Mouse (Mus musculus) midbrain, embryonic 13.5 days (tissue): ENCODE measurements around the gene Atf6b. TPM values are rescaled to one million over a fixed set of nuclear protein-coding genes. Genes with fewer than 3 reads are reported as not detected.

Source experiments
- ATAC-seq: fragments of 200-750 bp; cut with Nextera tagmentation; 2 replicates; pipeline ENCODE4 v1.8.0; 2017; ENCODE audit warnings: mild to moderate bottlenecking, moderate TSS enrichment, moderate library complexity
- H3K27ac ChIP-seq: fragments of 300-500 bp; sonication (generic); 2 replicates; pipeline ENCODE4 v1.5.1; 2015; ENCODE audit warnings: inconsistent platforms, mild to moderate bottlenecking, moderate library complexity
- H3K27me3 ChIP-seq: fragments of 300-500 bp; sonication (generic); 2 replicates; pipeline ENCODE4 v1.6.1; 2015; ENCODE audit warnings: mild to moderate bottlenecking, inconsistent platforms
- H3K36me3 ChIP-seq: fragments of 300-500 bp; sonication (generic); 2 replicates; pipeline ENCODE4 v1.6.1; 2015; ENCODE audit warnings: mild to moderate bottlenecking, inconsistent platforms
- H3K4me1 ChIP-seq: fragments of 300-500 bp; sonication (generic); replicated peaks from 2 replicates; pipeline ENCODE4 v1.6.1; 2015; ENCODE audit warnings: inconsistent platforms
- H3K4me2 ChIP-seq: fragments of 300-500 bp; sonication (generic); replicated peaks from 2 replicates; pipeline ENCODE4 v1.6.1; 2015; ENCODE audit warnings: moderate library complexity, mild to moderate bottlenecking, inconsistent platforms
- H3K4me3 ChIP-seq: fragments of 300-500 bp; sonication (generic); replicated peaks from 2 replicates; pipeline ENCODE4 v1.5.1; 2015; ENCODE audit warnings: mild to moderate bottlenecking, inconsistent platforms
- H3K9ac ChIP-seq: fragments of 300-500 bp; sonication (generic); replicated peaks from 2 replicates; pipeline ENCODE4 v1.6.1; 2015; ENCODE audit warnings: mild to moderate bottlenecking, inconsistent platforms
- H3K9me3 ChIP-seq: fragments of 300-500 bp; sonication (generic); 2 replicates; pipeline ENCODE4 v1.6.1; 2016; ENCODE audit warnings: mild to moderate bottlenecking, inconsistent platforms
- WGBS: fragments of 180-500 bp; shearing (Covaris S2); methylation state at CpG from one replicate; pipeline ENCODE4 v1.1.7; 2015; 5-methylcytosine and 5-hydroxymethylcytosine counted together
- polyA plus RNA-seq: library from polyadenylated mRNA; unstranded; fragments of >200 nt; fragmentation: Nextera tagmentation; extraction: Ambion mirVana; gene quantifications from 2 replicates; pipeline ENCODE4 v1.2.1, GENCODE M21; 2015

Gene Atf6b
- polyA plus RNA-seq: 118 and 122 TPM in 2 replicates

GRCm38 (mm10) chr17:34646906-34647787 lies at the start of gene Atf6b:
TSS of gene Atf6b (plus strand) at chr17:34647146.
- Histone ChIP-seq H3K9ac (peak within 1 kb of the TSS; percentile 98), H3K4me3 (peak within 1 kb of the TSS; percentile 97)
- peak; percentile 96 for ATAC-seq

GRCm38 (mm10) chr17:34597566-34598095 lies 49.3 kb upstream of the Atf6b start, which contains the start of gene Ager:
TSS of gene Ager (plus strand) at chr17:34597862.
- no peaks in the 10 kb centered on the region for H3K27me3 ChIP-seq
- H3K27ac ChIP-seq: peak within 1 kb of the TSS; percentile 2
- peaks cover 61% of the 10 kb centered on the region for H3K4me1 ChIP-seq
- no peaks in the 10 kb centered on the region for H3K9me3 ChIP-seq
- H3K36me3 ChIP-seq: peaks cover 41% of the 10 kb centered on the region
- no peak within 1 kb of the TSS for H3K4me2 ChIP-seq
- 18% methylated on average over 6 of the region's 6 CpGs for WGBS
- peak within 1 kb of the TSS; percentile 52; the same call in 1 of the 2 replicates for H3K9ac ChIP-seq
- no peak for ATAC-seq
- no peak within 1 kb of the TSS for H3K4me3 ChIP-seq

More at GRCm38 (mm10) chr17:34646906-34647787, at the start of gene Atf6b:
- H3K4me1 ChIP-seq: peaks cover 31% of the 10 kb centered on the region
- H3K27ac ChIP-seq: peak within 1 kb of the TSS; percentile 86
- 1% methylated on average over 64 of the region's 66 CpGs for WGBS
- H3K27me3 ChIP-seq: no peaks in the 10 kb centered on the region
- peaks cover 32% of the 10 kb centered on the region for H3K36me3 ChIP-seq
- peak within 1 kb of the TSS; percentile 91 for H3K4me2 ChIP-seq
- H3K9me3 ChIP-seq: no peaks in the 10 kb centered on the region

GRCm38 (mm10) chr17:34599891-34600290 lies 47.1 kb upstream of the Atf6b start:
- Histone ChIP-seq H3K9me3 (no peaks in the 10 kb centered on the region), H3K27ac (no peak overlapping the region), H3K4me1 (peaks cover 47% of the 10 kb centered on the region), H3K4me2 (no peak overlapping the region), H3K36me3 (peaks cover 37% of the 10 kb centered on the region), H3K27me3 (no peaks in the 10 kb centered on the region), H3K4me3 (no peak overlapping the region), H3K9ac (no peak overlapping the region)
- no peak for ATAC-seq
- WGBS: 75% methylated on average over 9 of the region's 9 CpGs

GRCm38 (mm10) chr17:34601796-34602195 lies 45.1 kb upstream of the Atf6b start:
- peaks cover 43% of the 10 kb centered on the region for H3K4me1 ChIP-seq
- no peak overlapping the region for H3K27ac ChIP-seq
- H3K36me3 ChIP-seq: peaks cover 24% of the 10 kb centered on the region
- peak overlapping the region; percentile 78 for H3K4me3 ChIP-seq
- ATAC-seq: no peak
- H3K4me2 ChIP-seq: peak overlapping the region; percentile 90
- H3K27me3 ChIP-seq: no peaks in the 10 kb centered on the region
- peak overlapping the region; percentile 23; the same call in 1 of the 2 replicates for H3K9ac ChIP-seq
- H3K9me3 ChIP-seq: no peaks in the 10 kb centered on the region
- 90% methylated on average over 12 of the region's 12 CpGs for WGBS

- WGBS: under 1% methylated on average over 30 of the region's 30 CpGs
- Histone ChIP-seq H3K27me3 (no peaks in the 10 kb centered on the region), H3K4me1 (peaks cover 47% of the 10 kb centered on the region), H3K4me2 (peak within 1 kb of the TSS; percentile 100), H3K9ac (peak within 1 kb of the TSS; percentile 97), H3K36me3 (peaks cover 28% of the 10 kb centered on the region), H3K27ac (peak within 1 kb of the TSS; percentile 91), H3K9me3 (no peaks in the 10 kb centered on the region), H3K4me3 (peak within 1 kb of the TSS; percentile 93)
- ATAC-seq: peak; percentile 97
Measured at GRCm38 (mm10) chr17:34603375-34604060, 43.4 kb upstream of the Atf6b start, which contains the start of gene Rnf5. TSS of gene Rnf5 (minus strand) at chr17:34603690.

- H3K4me2 ChIP-seq: peak within 1 kb of the TSS; percentile 100
- peak within 1 kb of the TSS; percentile 93 for H3K4me3 ChIP-seq
- H3K9ac ChIP-seq: peak within 1 kb of the TSS; percentile 97
- peaks cover 53% of the 10 kb centered on the region for H3K4me1 ChIP-seq
- H3K36me3 ChIP-seq: peaks cover 28% of the 10 kb centered on the region
- no peaks in the 10 kb centered on the region for H3K9me3 ChIP-seq
- peak within 1 kb of the TSS; percentile 91 for H3K27ac ChIP-seq
- H3K27me3 ChIP-seq: no peaks in the 10 kb centered on the region
- WGBS: under 1% methylated on average over 35 of the region's 35 CpGs
- peak; percentile 87 for ATAC-seq
Measured at GRCm38 (mm10) chr17:34604061-34604508, 42.9 kb upstream of the Atf6b start, which contains the start of gene Agpat1. TSS of gene Agpat1 (plus strand) at chr17:34604262.

- H3K9me3 ChIP-seq: no peaks in the 10 kb centered on the region
- H3K36me3 ChIP-seq: peaks cover 27% of the 10 kb centered on the region
- H3K9ac ChIP-seq: peak overlapping the region; percentile 97
- peak overlapping the region; percentile 93 for H3K4me3 ChIP-seq
- peak overlapping the region; percentile 91 for H3K27ac ChIP-seq
- no peaks in the 10 kb centered on the region for H3K27me3 ChIP-seq
- no peak for ATAC-seq
- 20% methylated on average over 24 of the region's 24 CpGs for WGBS
- H3K4me2 ChIP-seq: peak overlapping the region; percentile 100
- peaks cover 56% of the 10 kb centered on the region for H3K4me1 ChIP-seq
Measured at GRCm38 (mm10) chr17:34604511-34605237, 42.3 kb upstream of the Atf6b start.

GRCm38 (mm10) chr17:34605609-34606008 lies 41.3 kb upstream of the Atf6b start:
- Histone ChIP-seq H3K27ac (peak overlapping the region; percentile 91), H3K4me1 (peaks cover 56% of the 10 kb centered on the region), H3K36me3 (peaks cover 25% of the 10 kb centered on the region), H3K4me3 (peak overlapping the region; percentile 93), H3K9me3 (no peaks in the 10 kb centered on the region), H3K4me2 (peak overlapping the region; percentile 100), H3K9ac (peak overlapping the region; percentile 97), H3K27me3 (no peaks in the 10 kb centered on the region)
- peak; percentile 59 for ATAC-seq
- under 1% methylated on average over 28 of the region's 30 CpGs for WGBS

GRCm38 (mm10) chr17:34606186-34607039 lies 40.5 kb upstream of the Atf6b start:
- peak overlapping the region; percentile 100 for H3K4me2 ChIP-seq
- peak overlapping the region; percentile 93 for H3K4me3 ChIP-seq
- ATAC-seq: no peak
- WGBS: 17% methylated on average over 32 of the region's 32 CpGs
- H3K9me3 ChIP-seq: no peaks in the 10 kb centered on the region
- peaks cover 26% of the 10 kb centered on the region for H3K36me3 ChIP-seq
- H3K4me1 ChIP-seq: peaks cover 56% of the 10 kb centered on the region
- no peaks in the 10 kb centered on the region for H3K27me3 ChIP-seq
- peak overlapping the region; percentile 97 for H3K9ac ChIP-seq
- peak overlapping the region; percentile 91 for H3K27ac ChIP-seq

- no peak for ATAC-seq
- H3K9me3 ChIP-seq: no peaks in the 10 kb centered on the region
- H3K27me3 ChIP-seq: no peaks in the 10 kb centered on the region
- H3K27ac ChIP-seq: no peak overlapping the region
- H3K36me3 ChIP-seq: peaks cover 36% of the 10 kb centered on the region
- no peak overlapping the region for H3K4me3 ChIP-seq
- H3K9ac ChIP-seq: peak overlapping the region; percentile 97; the same call in 1 of the 2 replicates
- H3K4me1 ChIP-seq: peaks cover 43% of the 10 kb centered on the region
- WGBS: 92% methylated on average over 7 of the region's 7 CpGs
- H3K4me2 ChIP-seq: no peak overlapping the region
Measured at GRCm38 (mm10) chr17:34607997-34608396, 38.9 kb upstream of the Atf6b start.
